Mouse (Mus musculus): ENCODE results near the gene Gm14692. TPM values are rescaled to one million over a fixed set of nuclear protein-coding genes. Genes with fewer than 3 reads are reported as not detected.

The Gm14692 gene
- not detected in 2 replicates for polyA plus RNA-seq (2012; rRNA removed; ENCODE audit: low replicate concordance)

DNA sequence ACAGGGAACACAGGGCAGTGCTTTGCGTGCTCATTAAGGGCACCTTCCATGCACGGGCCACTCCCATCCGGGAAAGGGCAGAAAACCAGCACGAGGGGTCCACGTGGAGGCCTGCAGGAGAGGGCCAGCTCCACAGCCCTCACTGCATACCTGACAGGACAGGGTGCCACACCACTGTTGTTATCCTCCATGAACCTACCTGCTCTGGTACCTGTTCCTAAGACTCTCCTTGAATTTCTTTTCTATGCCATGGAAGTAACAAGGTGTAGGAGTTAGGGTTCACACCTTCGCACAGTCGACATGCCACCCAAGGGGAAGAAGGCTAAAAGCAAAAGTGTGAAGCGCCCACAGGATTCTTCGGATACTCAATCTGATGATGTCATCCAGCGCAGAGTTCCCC is at the start of gene Gm14692:
Gene Gm14692, plus strand, starts transcription at position 301 of the 400 bp plus-strand sequence.

DNA sequence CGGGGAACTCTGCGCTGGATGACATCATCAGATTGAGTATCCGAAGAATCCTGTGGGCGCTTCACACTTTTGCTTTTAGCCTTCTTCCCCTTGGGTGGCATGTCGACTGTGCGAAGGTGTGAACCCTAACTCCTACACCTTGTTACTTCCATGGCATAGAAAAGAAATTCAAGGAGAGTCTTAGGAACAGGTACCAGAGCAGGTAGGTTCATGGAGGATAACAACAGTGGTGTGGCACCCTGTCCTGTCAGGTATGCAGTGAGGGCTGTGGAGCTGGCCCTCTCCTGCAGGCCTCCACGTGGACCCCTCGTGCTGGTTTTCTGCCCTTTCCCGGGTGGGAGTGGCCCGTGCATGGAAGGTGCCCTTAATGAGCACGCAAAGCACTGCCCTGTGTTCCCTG is 2.0 kb upstream of the Gm14692 start, which contains the start of gene Gm1140:
Gene Gm1140, minus strand, starts transcription at position 101 of the 400 bp plus-strand sequence.

Other genes with a start within 250 kb of the Gm14692 start
- gene Gm1140, start 2.1 kb upstream of the Gm14692 start, polyA plus RNA-seq (2012; rRNA removed; ENCODE audit: low replicate concordance), result not detected in 2 replicates
- not detected in 2 replicates for gene 4933436I01Rik, start 225.8 kb downstream of the Gm14692 start, polyA plus RNA-seq (2012; rRNA removed; ENCODE audit: low replicate concordance)

All from mammary gland, adult 2 months (tissue).